Mouse (Mus musculus): ENCODE measurements around the gene Adam19. TPM values are rescaled to one million over a fixed set of nuclear protein-coding genes. Genes with fewer than 3 reads are reported as not detected.

Adam19 gene
- total RNA-seq, 2 experiments from 2014 or later: 23.6 to 26.8 TPM

DNA sequence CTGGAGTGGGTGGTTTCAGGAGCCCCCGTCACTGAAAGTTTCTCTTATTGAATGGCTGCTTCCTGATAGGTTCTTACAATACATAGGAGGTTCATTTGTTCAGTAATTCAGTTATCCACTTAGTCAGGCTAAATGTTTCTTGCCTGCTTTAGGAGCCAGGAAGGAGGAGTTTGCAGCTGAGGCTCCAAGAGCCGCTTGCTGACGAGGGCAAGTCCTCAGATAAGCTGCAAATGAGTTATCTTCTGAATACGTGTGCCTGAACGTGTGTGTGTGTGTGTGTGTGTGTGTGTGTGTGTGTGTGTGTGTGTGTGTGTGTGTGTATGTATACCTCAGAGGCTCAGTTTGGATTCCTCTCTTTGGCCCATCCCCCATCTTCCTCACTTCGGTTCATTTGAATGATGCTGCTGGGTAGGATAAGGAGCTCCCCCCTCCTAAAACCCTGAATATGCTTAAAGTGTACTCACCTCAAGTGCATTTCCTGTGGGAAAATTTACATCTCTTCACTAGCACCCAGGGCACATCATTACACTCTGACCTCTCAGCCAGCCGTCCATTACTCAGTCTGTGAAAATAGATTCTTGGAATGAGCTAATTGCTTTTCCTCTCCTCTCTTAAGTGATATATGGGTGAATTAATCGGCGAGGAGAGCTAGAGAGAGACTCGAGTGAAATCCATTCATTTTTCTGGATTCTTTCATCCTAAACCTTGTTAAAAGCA is 35.3 kb downstream of the Adam19 start:
- intact Hi-C loops (cut with DNase I): no loop called here
- DNase-seq (ENCODE audit: low spot score in 2 of 2): no peak

DNA sequence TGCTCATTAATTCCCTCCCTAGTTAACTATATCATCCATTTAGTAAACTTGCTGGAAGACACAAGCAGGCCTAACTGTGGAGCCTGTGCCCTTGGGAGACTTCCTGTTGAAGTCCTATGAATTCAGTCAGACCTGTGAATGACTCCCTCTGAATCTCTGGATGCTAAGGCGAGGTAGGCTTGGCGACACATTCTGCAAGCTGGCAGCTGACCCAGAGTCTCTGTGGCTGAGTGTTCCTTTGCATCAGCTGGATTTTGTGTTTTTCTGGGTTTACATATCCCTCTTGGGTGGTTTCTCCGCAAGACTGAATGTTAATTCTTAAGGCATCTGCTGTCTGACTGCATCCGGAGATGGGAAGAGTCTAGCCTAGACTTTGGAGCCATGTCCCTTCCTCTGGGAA is 36.3 kb downstream of the Adam19 start:
- intact Hi-C loops (cut with DNase I): no loop called here
- peak; percentile 16 to 67 for DNase-seq (ENCODE audit: low spot score in 2 of 2)

DNA sequence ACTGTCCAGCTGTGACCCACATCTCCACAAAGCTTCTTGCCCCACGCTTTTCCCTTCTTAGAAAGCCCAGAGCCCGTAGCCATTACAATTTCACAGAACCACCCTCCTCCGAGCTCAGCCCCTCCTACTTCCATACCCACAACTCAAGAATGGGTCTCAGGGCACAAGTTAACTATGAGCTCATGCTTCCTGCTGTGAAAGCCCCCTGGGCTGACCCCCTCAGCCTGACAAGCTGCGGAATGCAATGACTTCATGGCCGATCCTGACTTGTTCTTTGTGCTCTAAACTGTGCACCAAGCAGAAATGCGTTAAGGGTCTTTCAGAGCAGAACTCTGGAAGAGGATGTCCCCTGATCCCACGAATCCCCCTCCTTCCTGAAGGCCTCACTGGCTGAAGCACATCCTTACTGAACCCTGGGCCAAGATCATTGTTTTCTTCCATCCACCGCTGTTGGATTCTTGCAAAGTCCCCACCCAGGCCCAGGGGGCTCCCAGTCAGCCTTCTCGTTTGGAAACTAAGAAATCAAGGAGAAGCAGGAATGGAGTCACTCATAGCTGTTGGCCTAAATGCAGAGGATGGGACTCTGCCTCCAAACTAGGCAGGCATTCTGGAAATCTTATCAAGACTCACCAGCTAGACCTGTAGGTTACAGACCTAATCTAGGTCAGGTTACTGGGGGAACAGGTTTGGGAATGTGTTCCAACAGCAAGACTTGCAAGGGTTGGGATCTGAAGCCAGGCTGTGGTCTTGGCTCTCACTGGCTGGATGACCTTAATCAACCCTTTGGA is 39.9 kb downstream of the Adam19 start:
- no peak for DNase-seq (ENCODE audit: low spot score in 2 of 2)
- intact Hi-C loops (cut with DNase I): no loop called here

DNA sequence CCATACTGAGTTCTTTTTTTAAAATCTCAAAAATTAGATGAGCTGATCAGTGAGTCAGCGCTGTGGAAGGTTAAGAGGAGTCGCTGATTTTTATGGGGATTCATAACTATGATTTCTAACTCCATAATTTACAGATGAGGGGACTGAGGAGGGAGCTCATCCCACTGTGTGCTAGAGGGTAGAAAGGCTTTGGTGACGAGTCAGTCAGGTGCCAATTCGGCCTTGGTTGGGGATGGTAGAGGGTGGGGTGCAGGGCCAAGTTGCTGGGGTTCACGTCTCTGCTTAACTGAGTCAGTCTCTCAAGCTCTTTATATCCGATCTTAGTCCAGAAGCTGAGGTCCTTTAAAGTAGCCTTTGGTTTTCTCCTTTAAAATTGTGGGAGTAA is 40.5 kb downstream of the Adam19 start:
- no peak for DNase-seq (ENCODE audit: low spot score in 2 of 2)
- intact Hi-C loops (cut with DNase I): no loop called here

DNA sequence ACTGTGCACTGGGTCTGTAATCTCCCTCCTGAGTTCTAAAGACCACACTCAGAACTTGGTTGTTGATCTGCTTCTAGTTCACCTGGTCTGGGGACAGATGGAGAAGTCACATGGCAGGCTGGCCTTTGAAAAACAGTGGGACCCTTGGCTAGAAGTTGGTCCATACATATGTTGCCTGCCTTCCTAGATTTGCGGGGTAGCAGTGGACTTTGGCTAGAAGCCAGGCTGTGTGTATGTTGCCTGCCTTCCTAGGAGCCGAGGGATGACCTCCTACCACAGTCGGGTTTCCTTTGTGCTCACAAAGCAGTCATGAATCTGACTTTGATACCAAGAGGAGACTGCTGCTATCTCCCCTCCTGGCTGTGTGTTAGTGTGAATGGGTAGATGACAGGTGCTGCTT is 41.3 kb downstream of the Adam19 start:
- no peak for DNase-seq (ENCODE audit: low spot score in 2 of 2)

DNA sequence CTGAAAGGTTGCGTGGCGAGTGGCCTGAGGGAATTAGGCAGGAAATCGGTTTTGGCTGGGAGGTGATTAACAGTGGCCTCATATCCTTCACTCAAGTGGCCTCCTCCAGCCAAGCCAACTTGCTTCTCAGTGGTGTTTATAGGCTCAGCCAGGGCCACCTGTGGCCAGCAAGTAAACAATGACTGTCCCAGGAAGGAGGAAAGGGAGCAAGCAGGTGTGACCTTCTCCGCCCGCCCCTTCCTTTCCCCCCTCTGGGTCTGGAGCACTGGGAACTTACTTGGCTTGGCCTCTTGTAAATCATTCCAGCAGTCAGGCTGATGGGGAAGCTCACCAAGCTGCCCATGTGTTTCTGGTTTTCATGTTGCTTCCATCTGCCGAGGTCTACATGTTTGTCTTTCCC is 46.3 kb downstream of the Adam19 start:
- intact Hi-C loops (cut with DNase I): no loop called here

More for the DNA sequence above, 41.3 kb downstream of the Adam19 start:
- intact Hi-C loops (cut with DNase I): no loop called here

DNA sequence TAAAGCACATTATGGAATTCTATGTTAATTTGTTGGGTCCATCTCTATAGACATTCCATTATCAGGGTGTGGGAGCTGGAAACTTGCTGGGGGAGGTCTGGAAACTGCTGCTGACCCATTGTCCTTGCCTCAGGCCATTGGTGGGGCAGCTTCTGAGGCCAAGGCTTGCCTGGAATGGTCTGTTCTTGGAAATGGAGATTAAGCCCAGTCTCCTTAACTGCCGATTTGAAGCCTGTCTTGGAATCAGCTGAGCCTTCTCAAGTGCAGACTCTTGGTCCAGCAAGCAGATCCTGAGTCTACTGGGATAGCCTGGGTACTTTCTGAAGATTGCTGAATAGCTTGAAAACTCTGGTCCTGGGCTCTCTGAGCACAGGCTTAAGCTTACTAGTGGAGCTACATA is 51.3 kb downstream of the Adam19 start:
- intact Hi-C loops (cut with DNase I): no loop called here

More for the DNA sequence above, 46.3 kb downstream of the Adam19 start:
- DNase-seq (ENCODE audit: low spot score in 2 of 2): no peak

DNA sequence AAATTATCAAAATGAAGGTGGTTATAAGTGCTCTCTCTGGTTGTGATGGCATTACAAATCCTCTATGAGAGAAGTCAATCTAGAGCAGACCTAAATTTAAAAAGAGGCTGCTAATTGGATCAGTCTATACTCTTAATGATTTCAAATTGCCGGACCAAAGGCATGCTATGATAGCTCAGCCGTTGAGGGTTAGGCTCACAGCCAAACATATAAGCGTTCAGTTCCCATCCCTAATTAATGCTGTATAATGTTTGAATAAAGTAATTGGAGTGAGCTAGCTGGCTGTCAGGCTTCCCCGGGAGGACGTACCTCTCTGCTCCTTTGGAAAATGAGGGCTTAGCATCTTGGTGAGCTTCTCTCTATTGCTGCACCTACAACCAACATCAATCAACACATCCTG is 53.4 kb downstream of the Adam19 start:
- no peak for DNase-seq (ENCODE audit: low spot score in 2 of 2)
- intact Hi-C loops (cut with DNase I): no loop called here

More for the DNA sequence above, 51.3 kb downstream of the Adam19 start:
- DNase-seq (ENCODE audit: low spot score in 2 of 2): no peak

DNA sequence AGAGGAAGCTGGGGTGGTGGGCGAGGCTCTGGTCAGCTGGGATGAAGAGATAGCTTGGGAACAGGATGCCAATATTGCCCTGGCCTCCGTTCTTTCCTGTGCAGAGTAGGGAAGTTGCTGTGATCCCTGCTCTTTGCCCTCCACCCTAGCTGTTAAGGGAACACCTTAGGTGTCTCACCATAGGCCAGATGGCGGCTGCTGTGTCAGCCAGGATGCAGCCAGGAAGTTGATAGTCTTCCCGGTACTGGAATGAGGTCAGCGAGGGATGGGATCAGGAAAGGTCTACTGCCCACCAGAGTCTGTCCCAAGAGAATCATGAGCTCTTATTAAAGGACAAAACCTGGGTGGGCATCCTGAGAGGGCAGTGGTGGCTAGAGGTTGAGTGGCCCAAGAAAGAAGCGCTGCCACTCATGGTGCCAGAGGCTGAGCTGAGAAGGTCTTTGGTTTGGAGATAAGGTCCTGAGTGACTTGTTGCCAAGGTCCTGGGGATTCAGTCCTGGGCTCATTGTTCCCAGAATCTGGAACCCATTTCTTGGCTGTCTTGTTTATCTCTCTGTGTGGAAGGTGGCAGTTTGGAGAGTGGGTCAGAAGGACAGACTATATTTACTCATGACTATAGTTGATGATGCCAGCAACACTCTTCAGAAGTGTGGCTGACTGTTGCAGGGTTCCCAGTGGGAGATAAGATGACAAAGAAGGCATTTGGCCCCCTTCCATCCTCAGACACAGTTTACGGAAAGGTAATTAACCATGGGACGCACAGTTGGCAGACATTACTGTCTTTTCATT is 54.6 kb downstream of the Adam19 start:
- no peak for DNase-seq (ENCODE audit: low spot score in 2 of 2)
- intact Hi-C loops (cut with DNase I): no loop called here

DNA sequence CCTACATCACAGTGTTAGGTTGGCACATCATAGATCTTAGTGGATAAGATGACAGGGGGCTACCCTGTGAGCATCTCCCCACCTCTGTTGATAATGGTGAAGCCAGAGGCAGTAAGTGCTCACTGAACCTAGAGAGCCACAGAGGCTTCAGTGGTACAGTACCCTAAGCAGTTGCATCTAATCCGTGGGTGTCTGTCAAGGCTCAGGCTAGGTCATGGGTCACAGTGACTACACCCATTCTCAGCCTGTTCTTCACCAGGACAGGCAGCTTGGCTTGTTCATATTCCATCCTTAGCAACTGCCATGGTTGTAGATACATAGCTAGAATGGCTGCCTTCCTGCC is 55.1 kb downstream of the Adam19 start:
- intact Hi-C loops (cut with DNase I): no loop called here

DNA sequence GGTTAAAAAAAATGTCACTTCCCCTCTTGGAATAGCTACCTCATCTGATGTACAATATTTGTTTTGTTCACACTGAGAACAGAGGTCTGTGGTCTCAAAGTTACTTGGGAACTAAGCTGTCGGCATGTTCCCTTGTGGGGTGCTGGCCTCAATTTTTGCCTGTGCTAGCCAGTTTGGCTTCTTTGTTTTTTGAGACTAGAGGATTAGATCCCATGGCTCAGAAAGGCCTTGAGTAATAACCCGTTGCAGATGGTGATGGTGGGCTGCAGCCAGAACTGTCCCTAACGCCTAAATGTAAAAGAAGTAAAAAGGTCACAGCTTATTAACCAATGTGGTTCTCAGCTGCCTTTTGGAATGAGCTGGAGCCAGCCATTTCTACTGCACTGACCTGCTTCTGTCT is 57.4 kb downstream of the Adam19 start:
- intact Hi-C loops (cut with DNase I): no loop called here
- no peak for DNase-seq (ENCODE audit: low spot score in 2 of 2)

More for the DNA sequence above, 55.1 kb downstream of the Adam19 start:
- no peak for DNase-seq (ENCODE audit: low spot score in 2 of 2)

DNA sequence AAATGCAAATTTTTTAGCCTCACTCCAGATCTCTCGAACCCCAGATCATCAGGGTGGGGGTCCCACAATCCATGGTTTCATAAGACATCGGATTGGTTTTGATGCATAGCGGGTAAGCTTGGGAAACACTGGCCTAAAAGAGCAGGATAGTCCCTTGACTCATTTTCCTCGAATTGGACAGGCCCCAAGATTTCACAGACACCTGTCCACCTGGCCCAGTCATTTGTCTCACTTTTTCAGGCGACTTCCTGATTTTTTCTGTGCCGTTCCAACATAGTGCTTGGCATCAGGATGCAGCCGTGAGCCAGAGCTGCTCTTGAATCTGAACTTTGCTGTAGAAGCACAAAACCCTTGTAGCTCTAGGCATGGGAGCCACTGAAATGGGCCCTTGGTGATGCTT is 58.4 kb downstream of the Adam19 start:
- DNase-seq (ENCODE audit: low spot score in 2 of 2): no peak
- intact Hi-C loops (cut with DNase I): no loop called here

DNA sequence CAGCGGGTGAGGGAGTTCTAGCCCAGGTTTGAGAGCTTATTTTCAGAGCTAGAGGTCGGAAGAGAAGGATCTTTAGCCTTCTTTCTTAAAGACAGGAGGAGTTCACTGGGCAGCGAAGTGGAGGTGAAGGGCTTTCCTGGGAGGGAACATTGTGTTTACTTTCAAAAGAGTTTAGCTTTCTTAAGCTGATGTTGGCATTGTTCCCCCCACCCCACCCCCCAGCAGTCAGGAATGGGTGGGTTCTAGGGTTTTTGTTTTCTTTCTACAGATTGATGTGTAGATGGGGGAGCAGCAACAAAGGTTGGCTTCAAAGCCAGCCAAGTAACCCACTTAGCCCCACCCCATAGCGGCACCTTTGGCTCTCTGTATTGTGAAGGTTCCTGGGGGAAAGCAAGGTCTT is 59.2 kb downstream of the Adam19 start:
- intact Hi-C loops (cut with DNase I): no loop called here

DNA sequence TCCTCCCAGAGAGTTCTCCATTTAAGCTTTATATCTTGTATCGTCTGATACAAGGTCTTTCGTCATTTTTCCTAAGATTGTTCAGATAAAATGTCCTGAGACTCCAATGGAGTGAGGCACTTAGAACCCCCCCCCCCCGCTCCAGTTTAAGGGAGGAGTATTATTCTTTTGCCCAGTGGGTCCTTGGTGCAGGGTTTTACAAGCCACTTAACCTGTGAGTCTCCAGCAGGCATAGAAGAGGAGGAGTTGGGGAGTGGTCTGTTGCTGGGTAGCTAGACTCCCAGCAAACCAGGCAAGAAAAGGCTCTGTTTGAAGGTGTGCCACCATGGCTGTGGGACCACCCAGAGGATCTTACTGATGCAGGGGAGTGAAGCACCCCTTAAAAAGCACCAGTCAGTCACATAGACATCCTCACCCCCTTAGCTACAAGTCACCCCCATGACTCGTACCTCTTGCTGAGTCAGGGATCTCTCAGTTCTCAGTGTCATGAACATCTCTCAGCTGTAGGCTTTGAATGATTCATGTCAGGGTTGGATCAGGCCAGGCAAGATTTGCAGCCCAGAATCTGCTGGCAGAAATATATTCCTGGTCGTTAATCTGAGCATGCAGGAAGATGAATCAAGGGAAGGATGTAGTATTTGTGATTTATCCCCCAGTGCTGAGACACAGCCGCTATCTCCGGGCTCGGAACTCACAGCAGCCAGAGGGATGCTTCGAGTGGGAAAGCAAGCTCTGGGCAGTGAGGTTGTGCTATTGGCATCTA is 59.8 kb downstream of the Adam19 start:
- DNase-seq (ENCODE audit: low spot score in 2 of 2): no peak
- intact Hi-C loops (cut with DNase I): no loop called here

More for the DNA sequence above, 59.2 kb downstream of the Adam19 start:
- no peak for DNase-seq (ENCODE audit: low spot score in 2 of 2)

DNA sequence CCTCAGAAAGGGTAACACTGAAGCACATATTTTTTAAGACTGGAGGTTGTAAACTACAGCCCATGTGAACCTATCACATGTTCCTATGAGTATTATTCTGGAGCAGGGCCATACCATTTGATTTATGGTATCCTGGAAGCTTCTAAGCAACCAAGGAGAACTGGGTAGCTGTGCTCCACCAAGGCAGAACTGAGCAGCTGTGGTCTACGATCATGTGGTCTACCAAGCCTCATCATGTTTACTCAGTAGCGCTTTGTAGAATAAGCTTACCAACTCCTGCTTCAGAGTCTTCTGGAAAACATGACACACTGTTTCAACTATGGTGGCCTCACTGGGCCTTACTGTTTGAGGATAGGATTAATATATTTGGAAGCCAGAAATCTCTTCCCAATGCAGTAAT is 60.7 kb downstream of the Adam19 start:
- intact Hi-C loops (cut with DNase I): no loop called here
- DNase-seq (ENCODE audit: low spot score in 2 of 2): no peak

DNA sequence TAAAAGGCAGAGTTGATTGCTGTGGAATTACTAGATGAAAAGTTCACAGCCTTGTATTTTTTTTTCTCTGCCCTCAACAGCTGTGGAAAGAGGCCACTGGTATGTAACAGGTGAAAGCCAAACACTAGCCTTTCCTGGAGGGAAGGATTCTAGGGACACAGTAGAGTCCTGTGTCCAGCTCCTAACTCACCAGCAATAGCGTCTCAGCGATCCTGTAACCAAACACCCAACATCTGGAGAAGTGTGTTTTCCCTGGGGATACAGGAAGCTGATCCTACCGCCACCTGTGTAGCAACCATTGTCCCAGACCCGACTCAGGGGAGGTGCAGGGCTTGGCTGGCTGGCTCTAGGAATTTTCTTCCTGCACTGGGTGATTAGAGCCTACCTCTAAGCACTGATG is 63.8 kb downstream of the Adam19 start:
- DNase-seq (ENCODE audit: low spot score in 2 of 2): no peak
- intact Hi-C loops (cut with DNase I): no loop called here

DNA sequence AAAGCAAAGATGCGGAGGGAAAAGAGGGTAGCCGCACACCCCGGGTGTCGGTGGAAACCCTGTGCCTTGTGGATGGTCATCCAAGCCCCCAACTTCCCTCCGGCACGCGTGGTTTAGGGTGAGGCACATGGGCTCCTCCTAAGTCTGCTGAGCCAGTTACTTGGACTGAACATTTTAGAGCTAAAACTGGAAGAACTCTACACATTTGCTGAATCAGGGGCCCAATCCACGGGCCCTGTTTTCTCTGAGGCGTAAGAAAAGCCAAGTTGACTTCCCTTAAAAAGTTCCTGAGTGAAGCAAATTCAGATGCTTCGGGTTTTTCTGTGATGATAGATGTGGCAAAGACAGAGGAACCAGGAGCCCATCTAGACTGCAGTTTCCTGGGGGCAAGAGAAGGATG is 64.3 kb downstream of the Adam19 start:
- intact Hi-C loops (cut with DNase I): no loop called here

DNA sequence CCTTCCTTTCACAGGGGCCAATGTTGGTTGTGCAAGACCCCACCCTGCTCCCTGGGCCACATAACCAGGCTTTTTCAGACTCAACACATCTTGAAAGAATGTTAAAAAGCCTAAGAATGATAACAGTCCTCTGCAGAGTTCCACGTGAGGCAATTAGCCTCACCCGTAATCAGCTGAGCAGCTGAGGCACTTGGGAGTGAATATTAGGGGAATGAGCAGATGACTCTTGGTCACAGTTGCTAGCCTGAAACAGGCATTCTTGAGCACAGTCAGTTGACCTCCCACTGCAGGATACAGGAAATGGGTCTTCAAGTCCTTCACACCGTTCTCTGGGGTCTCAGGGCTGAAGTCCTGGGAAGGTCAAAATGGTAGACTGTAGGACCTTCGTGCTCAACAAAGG is 65.9 kb downstream of the Adam19 start:
- intact Hi-C loops (cut with DNase I): no loop called here
- DNase-seq (ENCODE audit: low spot score in 2 of 2): no peak

More for the DNA sequence above, 64.3 kb downstream of the Adam19 start:
- no peak for DNase-seq (ENCODE audit: low spot score in 2 of 2)

DNA sequence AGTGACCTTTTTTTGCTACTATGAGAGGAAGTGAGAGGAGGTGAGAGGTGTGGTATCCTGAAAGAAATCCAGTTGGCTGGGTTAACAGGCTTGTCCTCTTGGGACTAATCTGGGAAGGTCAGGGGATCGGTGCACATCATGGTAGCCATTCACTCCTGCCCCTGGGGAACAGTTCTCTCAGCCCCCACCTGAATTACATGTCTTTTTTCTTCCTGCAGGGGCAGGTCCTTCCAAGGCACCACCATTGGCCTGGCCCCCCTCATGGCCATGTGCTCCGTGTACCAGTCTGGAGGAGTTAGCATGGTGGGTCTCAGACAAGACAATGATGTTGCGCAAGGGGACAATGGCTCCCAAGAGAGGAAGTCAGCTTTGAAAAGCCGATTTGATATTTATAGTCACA is 67.1 kb downstream of the Adam19 start:
- intact Hi-C loops (cut with DNase I): no loop called here
- DNase-seq (ENCODE audit: low spot score in 2 of 2): no peak

DNA sequence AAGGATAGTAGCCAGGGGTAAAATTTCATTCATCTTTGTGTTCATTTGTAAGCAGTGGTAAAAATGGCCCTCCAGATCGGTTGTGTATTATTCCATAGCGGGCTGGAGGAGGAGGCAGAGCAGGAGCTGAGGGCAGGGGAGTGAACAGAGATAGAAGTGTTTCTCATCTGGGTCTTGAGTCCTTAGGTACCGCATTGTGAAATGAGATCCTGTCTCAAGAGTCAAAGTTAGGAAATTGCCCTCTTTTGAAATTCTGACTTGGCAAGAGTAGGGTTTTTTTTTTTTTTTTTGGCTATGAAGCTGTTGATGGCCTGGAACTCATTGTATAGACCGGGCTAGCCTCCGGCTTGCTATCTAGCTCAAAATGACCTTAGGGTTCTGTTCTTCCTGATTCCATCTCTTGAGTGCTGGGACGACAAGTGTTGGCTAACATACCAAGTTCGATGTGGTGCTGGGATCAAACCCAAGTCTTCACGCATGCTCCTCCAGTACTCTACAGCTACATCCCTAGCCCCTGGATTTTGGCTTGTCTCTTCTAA is 67.6 kb downstream of the Adam19 start:
- no peak for DNase-seq (ENCODE audit: low spot score in 2 of 2)
- intact Hi-C loops (cut with DNase I): no loop called here
